Mouse (Mus musculus) hindbrain, embryonic 11.5 days (tissue): ENCODE results near the gene Gnb1l. TPM values are rescaled to one million over a fixed set of nuclear protein-coding genes. Genes with fewer than 3 reads are reported as not detected.
"Not testable (repeated sequence)": the region's sequence is repeated elsewhere in the genome, so short reads cannot be mapped to it uniquely, and the experiment has no call there.

Experiments used
- ATAC-seq: fragments of 200-750 bp; cut with Nextera tagmentation; 2 replicates; pipeline ENCODE4 v1.8.0; 2017; ENCODE audit warnings: mild to moderate bottlenecking, moderate TSS enrichment, moderate library complexity; ENCODE audit not compliant: low FRiP score
- DNase-seq: peaks from one replicate; pipeline ENCODE4 v3.0.0-alpha.2; 2015; ENCODE audit warnings: low spot score
- H3K27ac ChIP-seq: fragments of 300-500 bp; sonication (generic); 2 replicates; pipeline ENCODE4 v1.5.1; 2014; ENCODE audit warnings: mild to moderate bottlenecking, low read depth, low read length
- H3K27me3 ChIP-seq: fragments of 300-500 bp; sonication (generic); 2 replicates; pipeline ENCODE4 v1.6.1; 2014; ENCODE audit warnings: mild to moderate bottlenecking, low read length, moderate library complexity, mixed read lengths; ENCODE audit not compliant: control insufficient read depth, insufficient read depth
- H3K36me3 ChIP-seq: fragments of 300-500 bp; sonication (generic); 2 replicates; pipeline ENCODE4 v1.6.1; 2014; ENCODE audit warnings: mild to moderate bottlenecking, low read length, moderate library complexity, mixed read lengths; ENCODE audit not compliant: control insufficient read depth, insufficient read depth
- H3K4me1 ChIP-seq: fragments of 300-500 bp; sonication (generic); replicated peaks from 2 replicates; pipeline ENCODE4 v1.6.1; 2014; ENCODE audit warnings: low read length, mixed read lengths; ENCODE audit not compliant: control insufficient read depth, insufficient read depth
- H3K4me2 ChIP-seq: fragments of 300-500 bp; sonication (generic); replicated peaks from 2 replicates; pipeline ENCODE4 v1.6.1; 2014; ENCODE audit warnings: mild to moderate bottlenecking, low read depth, low read length
- H3K4me3 ChIP-seq: fragments of 300-500 bp; sonication (generic); 2 replicates; pipeline ENCODE4 v1.5.1; 2014; ENCODE audit warnings: low read depth, low read length
- H3K9ac ChIP-seq: fragments of 300-500 bp; sonication (generic); 2 replicates; pipeline ENCODE4 v1.6.1; 2014; ENCODE audit warnings: low read depth, low read length
- H3K9me3 ChIP-seq: fragments of 300-500 bp; sonication (generic); 2 replicates; pipeline ENCODE4 v1.6.1; 2016; ENCODE audit warnings: low read length; ENCODE audit not compliant: control insufficient read depth
- WGBS: fragments of 180-500 bp; shearing (Covaris S2); extraction: QIAGEN DNeasy Blood & Tissue Kit; methylation state at CpG from one replicate; pipeline ENCODE4 v1.1.7; 2014; 5-methylcytosine and 5-hydroxymethylcytosine counted together
- polyA plus RNA-seq: library from polyadenylated mRNA; unstranded; fragments of >200 nt; fragmentation: Nextera tagmentation; extraction: Ambion mirVana; gene quantifications from 2 replicates; pipeline ENCODE4 v1.2.1, GENCODE M21; 2014

Gnb1l gene
- polyA plus RNA-seq, 1 experiment from 2014 or later: 14.9 TPM

- Histone ChIP-seq H3K27ac (no peak overlapping the region), H3K9ac (no peak overlapping the region), H3K9me3 (no peaks in the 10 kb centered on the region), H3K36me3 (no peaks in the 10 kb centered on the region), H3K27me3 (no peaks in the 10 kb centered on the region), H3K4me1 (no peaks in the 10 kb centered on the region), H3K4me2 (no peak overlapping the region), H3K4me3 (no peak overlapping the region)
- DNase-seq (no peak), ATAC-seq (no peak)
- WGBS: 65% methylated on average over 1 of the region's 1 CpGs
Observed at GRCm38 (mm10) chr16:18507200-18507549, 8.7 kb downstream of the Gnb1l start.

DNA sequence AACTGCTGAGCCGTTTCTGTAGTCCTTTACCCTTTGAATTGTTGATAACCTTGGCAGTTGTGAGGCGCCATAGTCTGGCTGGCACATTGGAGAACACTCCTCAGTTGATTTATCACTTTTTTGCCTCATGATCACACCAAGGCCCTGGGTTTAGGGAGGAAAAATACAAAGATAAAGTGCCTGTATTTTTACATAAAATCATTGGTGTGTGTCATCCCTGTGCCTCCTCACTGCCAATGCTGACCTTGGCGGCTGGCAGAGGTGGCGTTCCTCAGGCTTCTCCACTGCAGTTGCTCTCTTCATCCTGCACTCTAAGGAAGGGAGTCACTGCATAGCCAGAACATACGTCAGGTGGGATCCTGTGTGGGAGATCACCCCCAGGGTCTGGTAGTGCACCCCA, 13.2 kb downstream of the Gnb1l start:
- Histone ChIP-seq H3K4me3 (no peak overlapping the region), H3K27ac (no peak overlapping the region), H3K9ac (no peak overlapping the region), H3K36me3 (no peaks in the 10 kb centered on the region), H3K4me1 (no peaks in the 10 kb centered on the region), H3K27me3 (no peaks in the 10 kb centered on the region), H3K9me3 (no peaks in the 10 kb centered on the region), H3K4me2 (no peak overlapping the region)
- 88% methylated on average over 5 of the region's 5 CpGs for WGBS
- DNase-seq: no peak
- ATAC-seq: no peak

DNA sequence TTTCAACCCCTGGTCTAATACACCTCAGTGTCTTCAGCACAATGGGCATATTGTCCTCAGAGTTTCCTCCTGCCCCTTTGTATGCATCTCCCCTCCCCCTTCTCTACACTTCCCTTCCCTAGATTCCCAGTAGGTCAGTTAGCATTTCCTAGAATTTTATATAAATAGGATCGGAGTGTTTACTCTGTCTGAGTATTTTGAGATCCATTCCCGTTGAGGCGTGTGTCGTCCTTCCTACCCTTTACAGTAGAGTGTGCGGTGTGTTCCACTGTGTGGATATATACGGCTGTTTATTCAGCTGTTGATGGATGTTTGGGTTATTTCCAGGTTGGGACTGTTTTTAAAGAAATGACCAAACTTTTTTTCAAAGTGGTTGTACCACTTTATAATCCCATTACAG, 15.0 kb downstream of the Gnb1l start:
- H3K4me3 ChIP-seq: no peak overlapping the region
- H3K27me3 ChIP-seq: no peaks in the 10 kb centered on the region
- no peaks in the 10 kb centered on the region for H3K4me1 ChIP-seq
- WGBS: 72% methylated on average over 6 of the region's 6 CpGs
- no peaks in the 10 kb centered on the region for H3K9me3 ChIP-seq
- ATAC-seq (no peak), DNase-seq (no peak)
- H3K9ac ChIP-seq: no peak overlapping the region
- H3K4me2 ChIP-seq: no peak overlapping the region
- no peaks in the 10 kb centered on the region for H3K36me3 ChIP-seq
- H3K27ac ChIP-seq: no peak overlapping the region

DNA sequence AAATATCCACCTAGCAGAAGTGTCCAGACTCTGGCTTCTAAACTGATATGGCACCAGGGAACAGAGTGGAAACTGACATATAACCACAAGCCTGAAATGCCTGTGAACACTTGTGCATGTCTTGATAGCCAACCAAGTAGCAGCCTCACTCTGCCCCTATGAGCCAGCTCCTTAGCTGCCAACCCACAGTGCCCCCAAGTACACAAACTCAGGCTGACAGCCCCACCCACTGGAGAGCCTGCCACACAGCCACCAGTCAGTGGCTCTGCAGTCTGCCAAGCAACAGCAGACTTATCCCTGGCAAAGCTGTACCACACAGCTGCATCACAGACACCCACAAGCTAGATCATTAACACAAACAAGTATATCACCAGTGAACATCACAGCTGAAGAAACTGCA, 19.6 kb downstream of the Gnb1l start:
- H3K9ac ChIP-seq: no peak overlapping the region
- no peak for ATAC-seq
- DNase-seq: no peak
- H3K4me1 ChIP-seq: no peaks in the 10 kb centered on the region
- H3K9me3 ChIP-seq: no peaks in the 10 kb centered on the region
- no peak overlapping the region for H3K27ac ChIP-seq
- no peaks in the 10 kb centered on the region for H3K36me3 ChIP-seq
- H3K4me2 ChIP-seq: no peak overlapping the region
- H3K4me3 ChIP-seq: no peak overlapping the region
- H3K27me3 ChIP-seq: no peaks in the 10 kb centered on the region

DNA sequence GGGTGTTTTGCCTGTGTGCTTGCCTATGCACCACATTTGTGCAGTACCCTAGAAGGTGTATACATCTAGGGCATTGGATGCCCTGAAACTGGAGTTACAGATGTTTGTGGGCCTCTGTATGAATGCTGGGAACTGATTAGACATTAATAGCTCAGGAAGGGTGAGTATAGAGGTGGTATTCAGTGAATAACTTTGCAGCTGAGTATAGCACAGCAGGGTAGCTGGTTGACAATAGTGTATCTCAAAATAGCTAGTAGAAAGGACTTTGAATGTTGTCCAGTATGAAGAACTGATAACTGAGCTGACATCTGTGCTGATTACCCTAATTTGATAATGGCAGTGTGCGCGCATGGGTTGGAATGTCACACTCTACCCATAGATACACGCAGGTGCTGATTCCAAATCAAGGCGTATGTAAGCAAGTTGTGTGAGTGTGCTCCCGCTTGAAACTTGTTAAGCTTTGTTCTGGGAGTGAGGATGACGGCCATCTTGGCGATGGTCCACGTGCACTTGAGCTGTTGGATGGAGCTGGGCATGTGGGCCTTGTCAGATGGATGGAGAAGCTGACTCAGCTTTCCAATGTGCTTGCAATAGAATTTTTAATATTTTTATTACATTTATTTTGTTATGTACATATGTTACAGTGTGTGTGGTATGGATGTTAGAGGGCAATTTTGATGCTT, 25.2 kb downstream of the Gnb1l start:
- H3K36me3 ChIP-seq: no peaks in the 10 kb centered on the region
- ATAC-seq: no peak

GRCm38 (mm10) chr16:18528656-18529055, 30.1 kb downstream of the Gnb1l start:
- no peak overlapping the region for H3K4me3 ChIP-seq
- H3K27ac ChIP-seq: no peak overlapping the region
- no peaks in the 10 kb centered on the region for H3K36me3 ChIP-seq
- no peaks in the 10 kb centered on the region for H3K27me3 ChIP-seq
- no peak for ATAC-seq
- H3K4me1 ChIP-seq: no peaks in the 10 kb centered on the region
- no peak overlapping the region for H3K9ac ChIP-seq
- no peak for DNase-seq
- H3K9me3 ChIP-seq: no peaks in the 10 kb centered on the region
- no peak overlapping the region for H3K4me2 ChIP-seq
- 87% methylated on average over 5 of the region's 5 CpGs for WGBS

More for the DNA sequence above, 25.2 kb downstream of the Gnb1l start:
- H3K27me3 ChIP-seq: no peaks in the 10 kb centered on the region
- no peak for DNase-seq
- no peaks in the 10 kb centered on the region for H3K9me3 ChIP-seq
- WGBS: 93% methylated on average over 8 of the region's 8 CpGs
- no peak overlapping the region for H3K4me2 ChIP-seq
- no peak overlapping the region for H3K27ac ChIP-seq
- H3K4me1 ChIP-seq: no peaks in the 10 kb centered on the region
- H3K9ac ChIP-seq: no peak overlapping the region
- no peak overlapping the region for H3K4me3 ChIP-seq

DNA sequence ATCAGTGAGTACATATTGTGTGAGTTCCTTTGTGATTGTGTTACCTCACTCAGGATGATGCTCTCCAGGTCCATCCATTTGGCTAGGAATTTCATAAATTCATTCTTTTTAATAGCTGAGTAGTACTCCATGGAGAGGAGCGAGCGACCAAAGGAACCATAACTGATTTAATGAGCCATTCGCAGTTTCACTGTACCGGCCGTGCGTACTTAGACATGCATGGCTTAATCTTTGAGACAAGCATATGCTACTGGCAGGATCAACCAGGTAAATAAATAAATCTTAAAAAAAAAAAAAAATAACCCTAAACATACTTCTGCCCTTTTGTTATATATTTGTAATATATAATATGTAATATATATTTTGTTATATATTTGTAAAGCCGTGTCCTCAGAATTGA, 34.5 kb downstream of the Gnb1l start:
- not testable (repeated sequence) for H3K36me3 ChIP-seq, H3K9me3 ChIP-seq, H3K4me2 ChIP-seq, H3K4me1 ChIP-seq, H3K27me3 ChIP-seq, H3K27ac ChIP-seq, H3K4me3 ChIP-seq, H3K9ac ChIP-seq, DNase-seq
- WGBS: 95% methylated on average over 7 of the region's 7 CpGs
- ATAC-seq: peak; percentile 93

DNA sequence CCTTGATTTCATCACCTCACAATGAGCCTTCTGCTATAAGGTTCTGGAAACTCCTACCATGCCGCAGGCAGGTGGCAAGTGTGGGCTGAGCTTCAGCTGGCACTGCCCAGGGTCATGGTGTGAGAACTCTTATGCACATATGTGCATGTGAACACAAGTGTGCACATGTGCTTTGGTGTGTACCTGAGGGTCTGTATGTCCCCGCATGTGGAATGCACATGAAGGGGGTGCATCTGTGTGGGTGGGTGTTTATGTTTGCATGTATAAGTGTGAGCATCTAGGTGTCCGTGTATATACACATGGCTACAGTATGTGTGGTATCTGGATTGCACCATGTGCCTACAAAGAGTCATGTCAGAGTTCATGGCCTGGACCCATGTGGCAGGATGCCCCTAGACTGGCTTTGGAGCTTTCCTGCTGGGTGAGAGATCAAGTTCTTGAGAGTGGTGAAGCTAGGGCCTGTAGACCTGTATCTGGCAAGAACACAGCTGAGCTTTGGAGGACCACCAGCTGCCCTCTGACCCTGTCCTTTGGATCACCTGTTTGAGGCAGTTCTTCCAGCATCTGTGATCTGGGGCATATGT, 39.0 kb downstream of the Gnb1l start:
- 89% methylated on average over 3 of the region's 3 CpGs for WGBS

GRCm38 (mm10) chr16:18539281-18539680, 40.8 kb downstream of the Gnb1l start:
- no peak for ATAC-seq
- Histone ChIP-seq H3K9me3 (no peaks in the 10 kb centered on the region), H3K4me2 (no peak overlapping the region), H3K27me3 (no peaks in the 10 kb centered on the region), H3K9ac (no peak overlapping the region), H3K4me1 (no peaks in the 10 kb centered on the region), H3K27ac (no peak overlapping the region), H3K36me3 (no peaks in the 10 kb centered on the region), H3K4me3 (no peak overlapping the region)
- WGBS: 87% methylated on average over 6 of the region's 6 CpGs
- DNase-seq: no peak

More for the DNA sequence above, 39.0 kb downstream of the Gnb1l start:
- ATAC-seq (no peak), DNase-seq (no peak)
- no peak overlapping the region for H3K4me2 ChIP-seq
- H3K9me3 ChIP-seq: no peaks in the 10 kb centered on the region
- H3K36me3 ChIP-seq: no peaks in the 10 kb centered on the region
- H3K27ac ChIP-seq: no peak overlapping the region
- H3K9ac ChIP-seq: no peak overlapping the region
- no peak overlapping the region for H3K4me3 ChIP-seq
- H3K27me3 ChIP-seq: no peaks in the 10 kb centered on the region
- H3K4me1 ChIP-seq: no peaks in the 10 kb centered on the region
